Comparison of ENCODE assay signal across 14 mouse cellular contexts in genomic region chr1:135847611-135848351, GRCm38 (mm10). TPM values are rescaled to one million over a fixed set of nuclear protein-coding genes. Genes with fewer than 3 reads are reported as not detected.
DNase-seq lines count a peak whose midpoint lies in the region; ATAC-seq and TF ChIP-seq lines count a peak whose summit lies in the region.
"Had no signal": no experiment of that assay in that cellular context is flagged by ENCODE, and none has a peak within 500 bp of the region (broad histone marks: within the 10 kb centered on the region; RNA-seq: fewer than 3 reads in every experiment).

No protein-coding gene starts in this region.

- H3K4me3 ChIP-seq in gastrocnemius, adult 2 months, result no peak overlapping the region
- H3K4me3 ChIP-seq in midbrain, embryonic 11.5 days (ENCODE audit: low read depth, low read length), result no peak overlapping the region
- H3K4me3 ChIP-seq in midbrain, embryonic 16.5 days (ENCODE audit: low read depth, low read length), result no peak overlapping the region
- H3K4me3 ChIP-seq in heart, postnatal 0 days (ENCODE audit: low read depth, low read length), result no peak overlapping the region
- no peak overlapping the region for H3K4me3 ChIP-seq in stomach, postnatal 0 days (ENCODE audit: low read depth, low read length)
- H3K4me3 ChIP-seq in hindbrain, embryonic 12.5 days, result no peak overlapping the region
- H3K4me3 ChIP-seq: embryonic facial prominence, embryonic 15.5 days; limb, embryonic 12.5 days; liver, embryonic 12.5 days had no signal

- no peaks in the 10 kb centered on the region for H3K27me3 ChIP-seq in midbrain, embryonic 11.5 days (ENCODE audit: control insufficient read depth, insufficient read depth, low read length)
- no peaks in the 10 kb centered on the region for H3K27me3 ChIP-seq in midbrain, embryonic 16.5 days (ENCODE audit: control insufficient read depth, insufficient read depth, low read depth, low read length)
- no peaks in the 10 kb centered on the region for H3K27me3 ChIP-seq in heart, postnatal 0 days (ENCODE audit: control insufficient read depth, insufficient read depth, low read length)
- H3K27me3 ChIP-seq in stomach, postnatal 0 days (ENCODE audit: control insufficient read depth, insufficient read depth, low read length), result no peaks in the 10 kb centered on the region
- H3K27me3 ChIP-seq in hindbrain, embryonic 12.5 days, result no peaks in the 10 kb centered on the region
- H3K27me3 ChIP-seq: embryonic facial prominence, embryonic 15.5 days; limb, embryonic 12.5 days had no signal

- no peak overlapping the region for H3K27ac ChIP-seq in gastrocnemius, adult 2 months
- no peak overlapping the region for H3K27ac ChIP-seq in midbrain, embryonic 11.5 days (ENCODE audit: low read depth, low read length)
- no peak overlapping the region for H3K27ac ChIP-seq in midbrain, embryonic 16.5 days (ENCODE audit: low read length)
- H3K27ac ChIP-seq in heart, postnatal 0 days (ENCODE audit: low read depth), result peak overlapping the region; percentile 98
- H3K27ac ChIP-seq in stomach, postnatal 0 days (replicated peaks), result peak overlapping the region; percentile 35; the same call in 1 of the 2 replicates
- no peak overlapping the region for H3K27ac ChIP-seq in hindbrain, embryonic 12.5 days
- H3K27ac ChIP-seq: embryonic facial prominence, embryonic 15.5 days; limb, embryonic 12.5 days; liver, embryonic 12.5 days had no signal

- intact Hi-C loops in gastrocnemius, adult 2 months (cut with DNase I), result no loop called here
- intact Hi-C loops in gastrocnemius, postnatal 36 days (cut with DNase I), result no loop called here

- no peak overlapping the region for H3K9ac ChIP-seq in midbrain, embryonic 11.5 days (ENCODE audit: low read length)
- H3K9ac ChIP-seq in midbrain, embryonic 16.5 days (ENCODE audit: low read depth, low read length), result no peak overlapping the region
- H3K9ac ChIP-seq in heart, postnatal 0 days (replicated peaks; ENCODE audit: low read depth, low read length), result peak overlapping the region; percentile 6; the same call in 1 of the 2 replicates
- H3K9ac ChIP-seq in stomach, postnatal 0 days (ENCODE audit: low read length), result no peak overlapping the region
- no peak overlapping the region for H3K9ac ChIP-seq in hindbrain, embryonic 12.5 days
- H3K9ac ChIP-seq: embryonic facial prominence, embryonic 15.5 days; limb, embryonic 12.5 days; liver, embryonic 12.5 days had no signal

- 86% methylated on average over 17 of the region's 17 CpGs for WGBS in midbrain, embryonic 11.5 days
- 87% methylated on average over 17 of the region's 17 CpGs for WGBS in midbrain, embryonic 16.5 days
- WGBS in heart, postnatal 0 days, result 34% methylated on average over 17 of the region's 17 CpGs
- WGBS in stomach, postnatal 0 days, result 73% methylated on average over 17 of the region's 17 CpGs
- WGBS in hindbrain, embryonic 12.5 days, result 84% methylated on average over 17 of the region's 17 CpGs

- TF ChIP-seq CTCF in gastrocnemius, adult 2 months (IDR thresholded peaks at IDR 0.05), result no peak
- no peak for TF ChIP-seq CTCF in heart, postnatal 0 days (IDR thresholded peaks at IDR 0.05; ENCODE audit: low read depth)
- no peak for TF ChIP-seq CTCF in stomach, postnatal 0 days (IDR thresholded peaks at IDR 0.05; ENCODE audit: low read depth)

- no peak; the same call in 1 of the 2 replicates for TF ChIP-seq EP300 in heart, postnatal 0 days (IDR thresholded peaks at IDR 0.05; ENCODE audit: low read depth)
- TF ChIP-seq EP300 in stomach, postnatal 0 days (optimal IDR thresholded peaks at IDR 0.05), result no peak

- no peak for ATAC-seq in midbrain, embryonic 11.5 days (ENCODE audit: low FRiP score)
- no peak for ATAC-seq in midbrain, embryonic 16.5 days
- peak; percentile 3; the same call in 1 of the 2 replicates for ATAC-seq in heart, postnatal 0 days (ENCODE audit: insufficient read depth, low read depth)
- no peak for ATAC-seq in stomach, postnatal 0 days (ENCODE audit: low FRiP score, low TSS enrichment)
- no peak for ATAC-seq in hindbrain, embryonic 12.5 days (ENCODE audit: low FRiP score)
- ATAC-seq: hindbrain, embryonic 16.5 days had no signal

- H3K4me2 ChIP-seq in midbrain, embryonic 11.5 days, result no peak overlapping the region
- H3K4me2 ChIP-seq in midbrain, embryonic 16.5 days (ENCODE audit: low read length), result no peak overlapping the region
- no peak overlapping the region for H3K4me2 ChIP-seq in heart, postnatal 0 days (ENCODE audit: low read depth, low read length)
- no peak overlapping the region for H3K4me2 ChIP-seq in stomach, postnatal 0 days (replicated peaks; ENCODE audit: low read depth)
- H3K4me2 ChIP-seq in hindbrain, embryonic 12.5 days (replicated peaks), result no peak overlapping the region
- H3K4me2 ChIP-seq: embryonic facial prominence, embryonic 15.5 days; limb, embryonic 12.5 days; liver, embryonic 12.5 days had no signal

- DNase-seq in gastrocnemius, adult 2 months, result peak; percentile 37
- no peak for DNase-seq in gastrocnemius, postnatal 36 days
- peak; percentile 66 for DNase-seq in midbrain, embryonic 11.5 days (ENCODE audit: low spot score, missing footprints)
- no peak for DNase-seq in heart, postnatal 0 days (ENCODE audit: low spot score)
- no peak for DNase-seq in stomach, postnatal 0 days (ENCODE audit: low spot score)
- no peak for DNase-seq in frontal cortex, adult 2 months (ENCODE audit: extremely low spot score in 1 of 2, low spot score in 1 of 2)

- no peaks in the 10 kb centered on the region for H3K9me3 ChIP-seq in midbrain, embryonic 11.5 days (ENCODE audit: control insufficient read depth, low read length)
- no peaks in the 10 kb centered on the region for H3K9me3 ChIP-seq in midbrain, embryonic 16.5 days (replicated peaks; ENCODE audit: control insufficient read depth, low read length, poor library complexity, severe bottlenecking)
- no peaks in the 10 kb centered on the region for H3K9me3 ChIP-seq in heart, postnatal 0 days (replicated peaks; ENCODE audit: control insufficient read depth, low read length)
- H3K9me3 ChIP-seq in stomach, postnatal 0 days (ENCODE audit: control insufficient read depth, low read length), result no peaks in the 10 kb centered on the region
- no peaks in the 10 kb centered on the region for H3K9me3 ChIP-seq in hindbrain, embryonic 12.5 days (replicated peaks)
- H3K9me3 ChIP-seq: embryonic facial prominence, embryonic 15.5 days; limb, embryonic 12.5 days; liver, embryonic 12.5 days had no signal

- H3K4me1 ChIP-seq in midbrain, embryonic 11.5 days (ENCODE audit: control insufficient read depth, insufficient read depth, low read length), result peaks cover 10% of the 10 kb centered on the region
- no peaks in the 10 kb centered on the region for H3K4me1 ChIP-seq in midbrain, embryonic 16.5 days (ENCODE audit: control insufficient read depth, insufficient read depth, low read length)
- H3K4me1 ChIP-seq in heart, postnatal 0 days (ENCODE audit: control insufficient read depth, insufficient read depth), result peaks cover 24% of the 10 kb centered on the region
- 0 out of 2 replicates have a peak, but pooled peaks cover 6% of the 10 kb centered on the region for H3K4me1 ChIP-seq in stomach, postnatal 0 days (replicated peaks; ENCODE audit: control insufficient read depth, insufficient read depth)
- peaks cover 15% of the 10 kb centered on the region for H3K4me1 ChIP-seq in hindbrain, embryonic 12.5 days

- no peaks in the 10 kb centered on the region for H3K36me3 ChIP-seq in midbrain, embryonic 11.5 days (ENCODE audit: control insufficient read depth, insufficient read depth, low read length)
- no peaks in the 10 kb centered on the region for H3K36me3 ChIP-seq in midbrain, embryonic 16.5 days (ENCODE audit: control insufficient read depth, insufficient read depth, low read length)
- peaks cover 92% of the 10 kb centered on the region for H3K36me3 ChIP-seq in heart, postnatal 0 days (replicated peaks; ENCODE audit: control insufficient read depth, insufficient read depth, low read length)
- no peaks in the 10 kb centered on the region for H3K36me3 ChIP-seq in stomach, postnatal 0 days (ENCODE audit: control insufficient read depth, insufficient read depth, low read length)
- no peaks in the 10 kb centered on the region for H3K36me3 ChIP-seq in hindbrain, embryonic 12.5 days
- H3K36me3 ChIP-seq: embryonic facial prominence, embryonic 15.5 days; limb, embryonic 12.5 days; liver, embryonic 12.5 days had no signal

RNA-seq across cellular contexts. Expression of gene Tnnt2, which starts 11.6 kb away (rescaled TPM):
- total RNA-seq in gastrocnemius, adult 2 months (2021), result 1 to 10 TPM in 1 of 2 experiments, under 1 TPM in 1; 0.77 to 3.3 TPM
- total RNA-seq in gastrocnemius, postnatal 36 days (2021), result 1 to 10 TPM; 2.9 to 5.4 TPM
- 0.82 and 0.92 TPM in 2 replicates for polyA plus RNA-seq in midbrain, embryonic 11.5 days (2014; fragmentation: Nextera tagmentation; extraction: Ambion mirVana)
- polyA plus RNA-seq in midbrain, embryonic 16.5 days (2015; fragmentation: Nextera tagmentation; extraction: Ambion mirVana), result 0.46 and 0.53 TPM in 2 replicates
- 1,865 and 1,929 TPM in 2 replicates for total RNA-seq in heart, postnatal 0 days (2014; rRNA removed; ENCODE audit: low replicate concordance)
- 13,184 and 14,025 TPM in 2 replicates for polyA plus RNA-seq in heart, postnatal 0 days (2015; fragmentation: Nextera tagmentation; extraction: Ambion mirVana)
- 36.4 and 39.9 TPM in 2 replicates for polyA plus RNA-seq in stomach, postnatal 0 days (2015; fragmentation: Nextera tagmentation; extraction: Ambion mirVana)
- 5.1 and 18.5 TPM in 2 replicates for polyA plus RNA-seq in hindbrain, embryonic 12.5 days (2016; fragmentation: Nextera tagmentation; extraction: Ambion mirVana)
- 11.6 and 13.8 TPM in 2 replicates for polyA plus RNA-seq in frontal cortex, adult 2 months (2012; rRNA removed)
- total RNA-seq: neutrophil, adult 5-6 weeks had no signal

RNA-seq across cellular contexts. Expression of gene Lad1, which starts 29.4 kb away (rescaled TPM):
- not detected for total RNA-seq in gastrocnemius, adult 2 months (2021)
- total RNA-seq in gastrocnemius, postnatal 36 days (2021), result not detected
- polyA plus RNA-seq in midbrain, embryonic 11.5 days (2014; fragmentation: Nextera tagmentation; extraction: Ambion mirVana), result 0.36 and 0.37 TPM in 2 replicates
- polyA plus RNA-seq in midbrain, embryonic 16.5 days (2015; fragmentation: Nextera tagmentation; extraction: Ambion mirVana), result 0.95 and 1.3 TPM in 2 replicates
- 4.4 and 32.9 TPM in 2 replicates for total RNA-seq in heart, postnatal 0 days (2014; rRNA removed; ENCODE audit: low replicate concordance)
- polyA plus RNA-seq in heart, postnatal 0 days (2015; fragmentation: Nextera tagmentation; extraction: Ambion mirVana), result 9.1 and 11.1 TPM in 2 replicates
- polyA plus RNA-seq in stomach, postnatal 0 days (2015; fragmentation: Nextera tagmentation; extraction: Ambion mirVana), result 128 and 140 TPM in 2 replicates
- polyA plus RNA-seq in hindbrain, embryonic 12.5 days (2016; fragmentation: Nextera tagmentation; extraction: Ambion mirVana), result 1.1 and 3.5 TPM in 2 replicates
- polyA plus RNA-seq in frontal cortex, adult 2 months (2012; rRNA removed), result 1.6 and 1.8 TPM in 2 replicates
- total RNA-seq: gastrocnemius, adult 8-10 months had no signal

Comparison
In these comparisons a context has a peak if more than half of its experiments do, and no peak if none do; other contexts are left out.
1. DNase-seq: peak in gastrocnemius, adult 2 months (single experiment) and midbrain, embryonic 11.5 days (single experiment); none in gastrocnemius, postnatal 36 days (0 of 2), heart, postnatal 0 days (single experiment), stomach, postnatal 0 days (single experiment) and frontal cortex, adult 2 months (0 of 2).
2. H3K27ac ChIP-seq: peak in heart, postnatal 0 days (single experiment) and stomach, postnatal 0 days (single experiment); none in gastrocnemius, adult 2 months (single experiment), midbrain, embryonic 11.5 days (single experiment), midbrain, embryonic 16.5 days (single experiment) and hindbrain, embryonic 12.5 days (single experiment).
3. RNA of gene Tnnt2, which starts 11.6 kb away (polyA plus RNA-seq): 13,184 to 14,025 TPM in heart, postnatal 0 days; 36.4 to 39.9 TPM in stomach, postnatal 0 days, 11.6 to 13.8 TPM in frontal cortex, adult 2 months, 5.1 to 18.5 TPM in hindbrain, embryonic 12.5 days, 0.82 to 0.92 TPM in midbrain, embryonic 11.5 days and 0.46 to 0.53 TPM in midbrain, embryonic 16.5 days; every median in the first group is over 100 times any median in the second.
4. RNA of gene Lad1, which starts 29.4 kb away (polyA plus RNA-seq): 128 to 140 TPM in stomach, postnatal 0 days; 9.1 to 11.1 TPM in heart, postnatal 0 days, 1.1 to 3.5 TPM in hindbrain, embryonic 12.5 days, 1.6 to 1.8 TPM in frontal cortex, adult 2 months, 0.95 to 1.3 TPM in midbrain, embryonic 16.5 days and 0.36 to 0.37 TPM in midbrain, embryonic 11.5 days; every median in the first group is over 10 times any median in the second.